Mouse (Mus musculus) hematopoietic stem cell, adult 5-6 weeks (primary cell): ENCODE results near the gene Tmem81. TPM values are rescaled to one million over a fixed set of nuclear protein-coding genes. Genes with fewer than 3 reads are reported as not detected.
A peak's percentile ranks its signal among the peaks of the same experiment; 100 is the strongest.
"Not testable (repeated sequence)": the region's sequence is repeated elsewhere in the genome, so short reads cannot be mapped to it uniquely, and the experiment has no call there.

Experiments used
- ATAC-seq, 2 experiments: fragments of 125-278 bp in 1 of 2; replicated peaks in 1 of 2; 2 replicates each; pipeline ENCODE4 v1.8.0; 2016 to 2017; ENCODE audit warnings: inconsistent platforms in 2 of 2, mild to moderate bottlenecking in 2 of 2, moderate number of reproducible peaks in 2 of 2, low read depth in 1 of 2, moderate TSS enrichment in 1 of 2; ENCODE audit not compliant: low FRiP score in 2 of 2, poor library complexity in 2 of 2, severe bottlenecking in 2 of 2, insufficient read depth in 1 of 2, low TSS enrichment in 1 of 2
- total RNA-seq: library from RNA; stranded (forward); fragments of 172-1452, 232-1000 nt; gene quantifications from 2 replicates; pipeline ENCODE4 v1.2.3, GENCODE M21; 2017

Tmem81 gene
- 3.0 and 7.1 TPM in 2 replicates for total RNA-seq

DNA sequence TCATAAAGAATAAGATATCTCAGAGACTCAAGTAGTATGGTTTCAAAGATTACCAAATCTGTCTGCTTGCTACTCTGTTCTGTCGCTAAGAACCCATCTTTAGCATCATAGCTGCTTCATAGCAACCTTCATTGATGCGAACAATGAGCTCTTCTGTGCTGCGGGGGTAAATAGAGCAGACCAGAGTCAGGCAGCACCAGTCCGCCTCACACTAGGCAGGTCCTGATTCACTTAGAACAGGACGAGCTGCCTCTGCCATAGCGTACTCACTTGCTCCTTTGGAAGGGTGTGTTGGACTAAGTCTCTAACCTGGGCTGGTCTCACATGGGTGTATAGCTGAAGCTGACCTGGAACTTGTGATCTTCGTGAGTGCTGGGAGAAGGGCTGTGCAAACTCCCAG is at the start of gene Tmem81:
Gene Tmem81 (plus strand): TSS at position 173 of the 400 bp plus-strand sequence.
- ATAC-seq, result no peak

DNA sequence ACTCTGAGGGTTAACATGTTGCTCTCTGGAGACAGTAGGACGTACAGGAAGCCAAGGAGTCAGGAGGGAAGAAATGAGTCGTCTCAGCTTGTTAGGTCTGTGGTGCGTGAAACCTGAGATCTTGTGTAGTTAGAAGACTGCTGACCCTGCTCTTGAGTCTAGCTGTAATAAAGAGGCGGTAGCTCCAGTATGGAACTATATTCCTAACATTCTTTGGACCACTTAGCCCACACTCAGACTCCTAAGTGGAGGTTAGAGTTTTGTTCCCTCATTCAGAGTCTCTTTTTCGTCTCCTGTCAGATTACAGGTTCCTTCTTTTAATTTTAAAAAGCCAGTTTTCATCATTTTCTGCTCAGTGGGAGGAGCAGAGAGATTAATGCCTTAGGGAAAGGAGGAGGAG is 41.4 kb upstream of the Tmem81 start:
- no peak for ATAC-seq

DNA sequence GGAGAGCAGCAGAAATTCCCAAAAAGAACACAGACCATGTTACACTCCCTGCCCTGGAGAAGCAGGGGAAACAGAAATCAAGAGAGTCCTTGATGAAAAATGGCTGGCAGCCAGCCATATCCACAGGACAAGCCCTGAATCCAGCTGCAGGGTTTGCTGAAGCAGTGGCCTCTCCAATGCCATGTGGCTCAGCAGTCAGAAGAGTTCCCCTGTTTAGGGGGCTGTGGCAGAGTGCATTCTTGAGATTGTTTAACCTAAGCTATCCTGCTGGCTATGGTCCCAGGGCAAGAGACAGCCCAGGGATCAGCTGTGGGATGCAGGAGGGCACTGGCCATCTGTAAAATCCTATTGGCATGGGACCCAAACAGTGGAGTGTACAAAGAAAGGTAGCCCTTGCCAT is 37.1 kb upstream of the Tmem81 start:
- no peak for ATAC-seq

- ATAC-seq, result no peak
Measured at GRCm38 (mm10) chr1:132469519-132469918, 36.5 kb upstream of the Tmem81 start.

GRCm38 (mm10) chr1:132470031-132470430 is 36.0 kb upstream of the Tmem81 start:
- ATAC-seq, result not testable (repeated sequence)

GRCm38 (mm10) chr1:132471032-132471431 is 35.0 kb upstream of the Tmem81 start:
- no peak for ATAC-seq

DNA sequence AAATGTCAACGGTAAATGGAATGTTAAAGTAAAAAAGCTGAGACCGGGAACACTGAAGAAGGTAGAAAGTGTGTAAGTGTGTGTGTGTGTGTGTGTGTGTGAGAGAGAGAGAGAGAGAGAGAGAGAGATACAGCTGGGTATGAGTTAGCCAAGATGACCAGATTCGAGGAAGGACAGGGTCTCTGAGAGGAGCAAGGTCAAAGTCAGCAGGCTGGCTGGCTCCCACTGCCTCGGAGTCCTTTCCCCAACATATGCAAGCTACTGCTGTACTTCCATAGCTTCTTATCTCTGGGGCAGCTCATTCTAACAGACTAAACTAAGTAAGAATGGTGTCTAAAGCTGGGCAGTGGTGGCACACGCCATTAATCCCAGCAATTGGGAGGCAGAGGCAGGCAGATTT is 34.5 kb upstream of the Tmem81 start:
- ATAC-seq, result no peak

GRCm38 (mm10) chr1:132472537-132472936 is 33.5 kb upstream of the Tmem81 start:
- no peak for ATAC-seq

GRCm38 (mm10) chr1:132474496-132474895 is 31.5 kb upstream of the Tmem81 start:
- no peak for ATAC-seq

DNA sequence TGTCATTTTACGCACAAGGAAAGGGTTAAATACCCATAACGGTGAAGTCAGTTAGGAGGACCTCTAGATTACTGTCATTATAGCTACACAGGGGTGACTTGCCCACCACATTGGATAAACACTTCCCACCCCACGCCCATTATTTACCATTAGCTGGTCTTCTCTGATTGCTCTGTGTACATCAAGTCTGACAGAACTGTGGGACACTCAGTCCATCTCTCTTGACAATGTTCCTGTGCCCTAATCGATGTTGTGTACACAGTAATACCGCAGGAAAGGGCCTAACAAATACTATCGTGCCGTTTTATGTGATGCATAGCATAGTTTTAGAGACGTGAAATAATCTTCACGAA is 29.5 kb upstream of the Tmem81 start:
- ATAC-seq, result peak in 1 of 2 experiments; percentile 13; a peak in 2 of 4 replicates

DNA sequence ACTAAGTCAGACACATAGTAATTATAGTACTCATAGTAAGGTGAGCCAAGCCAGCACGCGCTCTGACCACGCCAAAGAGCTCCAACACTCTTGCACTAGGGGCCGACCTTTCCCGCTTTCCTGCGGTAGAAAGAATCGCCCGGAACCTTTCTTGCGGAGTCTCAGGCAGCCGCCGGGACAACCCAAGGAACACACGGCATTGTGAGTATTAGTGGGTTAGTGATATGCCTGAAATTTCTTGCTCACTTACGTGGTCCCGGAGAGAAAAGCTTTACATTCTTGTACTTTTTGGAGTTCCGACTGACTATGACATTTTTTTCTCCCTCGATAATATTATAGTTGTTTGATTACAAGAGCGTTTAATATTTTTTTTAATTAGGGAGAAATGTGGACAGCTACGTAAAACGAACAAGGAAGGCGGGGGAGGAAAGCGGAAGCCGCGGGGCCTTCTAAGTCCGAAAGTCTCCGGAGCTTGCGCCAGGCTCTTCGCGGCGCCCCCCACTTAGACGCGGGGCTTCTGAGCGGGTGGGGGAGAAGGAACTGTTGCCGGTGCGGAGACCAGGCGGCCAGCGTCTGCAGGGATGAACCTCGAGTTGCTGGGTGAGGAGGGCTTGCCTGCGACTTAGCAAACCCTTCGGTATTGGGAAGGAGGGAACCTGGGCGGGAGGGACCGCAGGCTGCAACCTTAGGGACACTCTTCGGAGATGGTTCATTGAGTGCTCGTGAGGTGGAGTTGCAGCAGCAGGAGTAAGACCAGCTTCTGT is 28.9 kb upstream of the Tmem81 start, which contains the start of gene Rbbp5:
Gene Rbbp5 (plus strand): TSS at position 438 of the 764 bp plus-strand sequence.
- ATAC-seq, result peak; percentile 87 to 96

- ATAC-seq, result no peak
Measured at GRCm38 (mm10) chr1:132479438-132479837, 26.6 kb upstream of the Tmem81 start.

DNA sequence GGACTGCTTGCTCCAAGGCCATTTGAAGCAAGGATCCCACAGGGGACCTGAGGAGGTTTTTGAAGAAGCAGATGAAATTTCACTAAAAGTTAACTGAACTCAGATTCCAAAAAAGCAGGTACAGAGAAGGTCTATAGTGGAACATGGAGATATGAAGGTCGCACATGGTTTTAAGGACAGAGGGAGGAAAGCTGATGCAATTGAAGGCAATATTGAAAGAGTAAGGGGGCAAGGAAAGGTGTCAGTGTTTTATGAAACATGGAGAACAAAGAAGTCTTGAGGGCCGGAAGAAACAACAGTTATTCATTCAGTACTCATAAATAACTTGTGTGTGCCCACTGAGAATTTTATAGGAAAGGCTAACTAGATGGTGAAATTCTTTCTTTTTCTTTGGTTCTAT is 24.4 kb upstream of the Tmem81 start:
- no peak for ATAC-seq

GRCm38 (mm10) chr1:132483234-132483633 is 22.8 kb upstream of the Tmem81 start:
- no peak for ATAC-seq

DNA sequence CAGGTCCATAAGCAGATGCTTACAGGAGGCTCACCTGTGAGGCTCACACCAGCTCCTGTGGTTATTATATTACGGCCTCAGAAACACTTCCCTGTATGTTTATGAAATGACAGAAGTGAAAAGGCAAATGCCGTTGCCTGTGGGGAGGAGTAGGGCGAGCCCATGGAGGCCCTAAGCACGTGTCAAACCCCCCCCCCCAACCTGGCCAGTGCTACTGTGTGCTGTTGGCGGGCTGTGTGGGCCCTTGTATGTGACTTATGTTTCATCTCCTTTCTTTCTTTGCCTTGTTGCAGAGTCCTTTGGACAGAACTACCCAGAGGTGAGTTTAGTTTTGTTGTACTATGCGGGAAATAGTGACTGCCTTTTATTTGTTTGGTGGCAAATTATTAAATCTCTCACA is 22.3 kb upstream of the Tmem81 start:
- no peak for ATAC-seq

GRCm38 (mm10) chr1:132500535-132500934 is 5.5 kb upstream of the Tmem81 start:
- ATAC-seq, result no peak

DNA sequence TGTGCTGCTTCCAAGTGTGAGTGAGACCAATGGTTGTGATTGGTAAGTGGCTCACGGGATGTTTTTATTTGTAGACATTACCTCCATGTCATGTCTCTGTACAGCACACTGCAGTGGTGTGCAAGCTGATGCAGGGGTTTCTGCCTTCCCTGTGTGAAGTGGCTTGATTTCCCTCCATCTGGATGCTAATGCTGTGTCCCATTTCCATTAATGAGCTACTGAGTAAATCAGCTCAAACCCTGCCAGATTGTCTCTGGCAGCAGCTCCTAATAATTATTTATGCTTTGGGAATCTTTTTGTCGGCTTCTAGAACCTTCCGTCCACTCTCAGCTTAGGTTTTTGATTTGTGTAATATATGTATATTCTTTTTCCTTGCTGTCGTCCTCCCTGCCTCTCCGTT is 875 bp upstream of the Tmem81 start:
- ATAC-seq, result no peak

DNA sequence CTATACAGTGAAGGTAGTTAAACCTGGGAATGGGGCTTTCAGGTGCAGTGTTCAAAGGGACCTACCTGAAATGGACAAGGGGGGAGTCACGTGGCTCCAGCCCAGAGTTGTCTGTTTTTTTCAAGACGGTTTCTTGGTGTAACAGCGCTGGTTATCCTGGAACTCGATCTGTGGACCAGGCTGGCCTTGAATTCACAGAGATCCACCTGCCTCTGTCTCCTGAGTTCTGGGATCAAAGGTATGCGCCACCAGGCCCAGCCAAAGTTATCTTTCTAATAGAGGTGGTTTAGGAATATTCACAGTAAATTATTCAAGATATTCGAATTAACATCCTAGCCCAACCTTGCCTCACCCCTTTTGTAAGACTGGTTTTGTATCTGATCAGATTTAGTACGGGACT is 626 bp downstream of the Tmem81 start:
- ATAC-seq, result no peak

DNA sequence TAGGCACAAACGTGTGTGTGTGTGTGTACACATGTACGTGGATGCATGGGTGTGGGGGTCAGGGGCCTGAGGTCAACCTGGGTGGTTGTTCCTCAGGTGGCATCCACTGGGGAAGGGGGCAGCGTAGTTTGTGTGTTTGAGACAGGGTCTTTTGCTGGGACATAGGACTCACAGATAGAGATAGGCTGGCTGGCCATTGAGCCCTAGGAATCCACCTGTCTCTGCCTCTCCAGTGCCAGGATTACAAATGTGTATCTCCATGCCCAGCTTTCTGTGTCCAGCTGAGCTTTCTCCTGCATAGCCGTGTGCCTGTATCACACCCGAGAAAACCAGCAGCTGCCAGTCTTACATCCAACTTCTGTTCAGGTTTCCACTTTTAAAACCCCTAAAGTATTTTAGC is 3.7 kb downstream of the Tmem81 start:
- ATAC-seq, result no peak
